Mouse (Mus musculus) ZHBTc4 (cell line): Measurements from ENCODE around the gene 6430628N08Rik.
A peak's percentile ranks its signal among the peaks of the same experiment; 100 is the strongest.

Experiments used
- DNase-seq: peaks from one replicate; pipeline ENCODE4 v3.0.0-alpha.2; 2011; ENCODE audit warnings: low read depth, low spot score

The 6430628N08Rik gene

DNA sequence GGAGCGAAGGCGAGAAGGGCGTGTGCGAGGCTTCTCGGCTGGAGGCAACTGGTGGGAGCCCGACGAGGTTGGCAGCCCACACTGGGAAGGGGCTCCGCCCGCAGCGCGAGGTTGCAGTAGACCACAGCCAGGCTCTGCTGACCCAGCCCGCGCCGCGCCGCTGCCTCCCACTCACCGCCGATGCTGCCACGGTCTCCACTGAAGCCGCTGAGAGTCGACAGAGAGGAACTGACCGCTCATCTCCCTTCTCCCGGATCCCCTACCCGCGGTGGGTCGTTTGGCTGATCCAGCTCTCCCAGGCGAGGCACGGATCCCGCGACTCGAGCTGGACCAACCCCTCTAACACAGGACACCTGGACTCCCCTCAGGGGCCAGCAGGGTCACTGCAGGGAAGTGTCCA is at the start of gene 6430628N08Rik:
Gene 6430628N08Rik, plus strand, starts transcription at position 113 of the 400 bp plus-strand sequence.
- no peak for DNase-seq

DNA sequence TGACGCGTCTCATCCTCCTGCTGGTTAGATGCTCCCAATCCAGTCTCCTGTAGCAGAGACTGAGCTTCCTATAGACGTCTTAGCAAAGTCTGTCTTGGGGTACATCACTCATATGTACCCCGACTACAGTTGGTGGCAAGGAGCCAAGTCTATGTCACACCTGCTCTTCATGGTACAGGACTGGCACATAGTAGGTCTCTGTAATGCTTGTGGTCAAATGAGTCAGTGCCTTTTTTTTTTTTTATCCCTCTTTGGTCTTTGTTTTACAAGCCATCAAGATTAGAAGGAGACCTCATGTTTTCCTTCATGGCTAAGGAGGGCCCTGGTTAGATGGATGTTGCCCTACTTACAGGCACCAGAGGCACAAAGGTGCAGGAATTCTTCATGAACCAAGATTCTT is 49.6 kb upstream of the 6430628N08Rik start:
- DNase-seq = no peak

DNA sequence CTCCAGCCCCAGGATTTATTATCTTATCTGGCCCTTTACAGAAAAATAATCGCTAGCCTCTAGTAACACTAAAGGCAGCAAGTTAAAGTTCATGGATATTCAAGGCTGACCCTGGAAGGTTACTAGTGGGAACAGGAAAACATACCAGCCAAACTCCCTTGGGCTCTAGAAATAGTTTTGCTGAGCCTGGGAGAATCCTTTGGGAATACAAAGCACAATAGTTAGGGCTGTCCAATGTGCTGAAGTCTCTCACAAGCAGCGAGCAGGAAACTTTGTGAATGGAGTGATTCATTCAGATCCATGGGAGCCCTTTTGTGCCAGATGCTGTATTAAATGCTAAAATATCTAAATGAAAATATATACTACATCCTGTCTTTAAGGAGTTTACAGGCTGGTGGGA is 43.8 kb upstream of the 6430628N08Rik start:
- no peak for DNase-seq

DNA sequence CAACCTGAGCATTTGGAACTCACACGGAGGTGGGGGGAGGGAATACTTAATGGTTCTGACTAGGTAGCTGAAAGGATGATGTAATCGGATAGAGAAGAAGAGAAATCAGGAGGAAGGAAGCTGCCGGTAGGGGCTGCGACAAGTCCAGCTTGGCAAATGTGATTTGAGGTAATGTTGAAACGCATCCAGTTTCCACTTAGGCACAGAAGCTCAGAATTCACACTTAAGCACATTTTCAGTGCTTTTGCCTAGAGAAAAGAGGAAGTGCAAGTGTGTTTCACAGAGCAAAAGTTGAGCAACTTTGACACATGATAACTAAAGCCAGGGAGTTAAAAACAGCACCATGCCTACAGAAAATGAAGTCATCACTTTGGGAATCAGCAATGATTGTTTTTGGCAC is 43.1 kb upstream of the 6430628N08Rik start:
- DNase-seq = no peak

DNA sequence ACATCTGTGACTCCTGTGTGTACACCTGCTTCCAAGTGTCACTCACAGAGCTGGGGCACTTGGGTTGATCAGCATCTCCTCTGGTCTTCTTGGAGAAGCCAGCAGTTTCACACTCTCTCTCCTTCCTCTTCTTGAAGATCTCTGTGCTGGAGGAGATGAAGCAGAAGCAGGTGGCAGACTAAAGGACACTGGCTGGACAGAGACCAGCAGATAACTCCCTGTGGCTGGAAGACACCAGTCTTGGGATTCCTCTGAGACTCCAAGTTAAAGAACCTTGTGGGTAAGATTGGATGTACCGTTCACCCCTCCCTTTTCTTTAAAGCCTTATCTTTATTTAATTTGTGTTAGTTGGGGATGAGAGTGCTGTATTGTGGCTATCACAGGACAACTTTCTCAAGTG is 42.4 kb upstream of the 6430628N08Rik start:
- DNase-seq = no peak

DNA sequence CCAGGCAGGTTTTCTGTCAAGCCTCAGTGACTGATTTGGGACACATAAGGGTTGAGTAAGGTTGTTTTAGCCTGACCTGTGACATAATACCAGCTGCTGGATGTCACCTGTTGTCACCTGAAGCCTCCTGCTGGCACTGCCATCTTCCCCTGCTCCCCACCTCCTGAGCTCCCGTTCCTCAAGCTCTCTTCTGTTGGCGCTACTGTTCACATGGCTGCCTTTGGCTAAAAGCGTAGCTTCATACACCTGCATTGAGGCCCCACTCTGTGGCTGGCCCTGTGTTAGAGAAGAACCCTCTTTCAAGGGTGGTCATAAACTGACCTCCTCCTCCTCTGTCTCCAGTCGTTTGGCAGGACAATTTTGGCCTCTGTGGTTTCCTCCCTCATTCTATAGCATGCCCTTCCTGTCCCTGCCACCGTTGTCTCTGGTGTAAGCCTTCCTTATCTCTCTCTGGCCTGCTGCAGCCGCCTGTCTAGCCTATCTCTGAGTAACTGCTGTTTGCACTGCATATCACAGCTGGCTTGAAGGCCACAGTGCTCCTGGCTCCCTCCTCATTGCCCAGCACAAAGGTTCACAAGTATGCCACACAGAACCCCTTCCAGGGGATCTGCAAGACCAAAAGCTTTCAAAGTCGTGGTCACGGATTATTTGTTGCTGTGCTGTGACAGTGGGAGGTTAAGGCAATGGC is 41.3 kb upstream of the 6430628N08Rik start:
- DNase-seq = no peak

DNA sequence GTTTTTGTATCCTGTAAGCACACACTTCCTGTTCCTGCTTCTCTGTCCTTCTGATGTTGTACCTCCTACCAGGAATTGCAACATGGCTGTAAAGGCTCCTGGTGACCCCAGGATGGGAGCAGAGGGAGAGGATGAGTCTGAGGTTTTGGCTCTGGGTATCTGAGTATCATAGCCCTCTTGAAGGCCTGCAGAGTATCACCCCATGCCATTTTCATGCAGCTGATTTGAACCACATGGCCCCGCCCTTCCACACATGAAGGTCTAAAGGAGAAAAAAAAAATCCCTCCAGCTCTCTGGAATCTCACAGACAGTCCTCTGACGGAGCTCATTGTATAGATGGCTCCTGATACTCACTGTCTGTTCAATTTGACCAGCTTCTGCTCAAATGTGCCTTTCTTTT is 40.4 kb upstream of the 6430628N08Rik start:
- no peak for DNase-seq

DNA sequence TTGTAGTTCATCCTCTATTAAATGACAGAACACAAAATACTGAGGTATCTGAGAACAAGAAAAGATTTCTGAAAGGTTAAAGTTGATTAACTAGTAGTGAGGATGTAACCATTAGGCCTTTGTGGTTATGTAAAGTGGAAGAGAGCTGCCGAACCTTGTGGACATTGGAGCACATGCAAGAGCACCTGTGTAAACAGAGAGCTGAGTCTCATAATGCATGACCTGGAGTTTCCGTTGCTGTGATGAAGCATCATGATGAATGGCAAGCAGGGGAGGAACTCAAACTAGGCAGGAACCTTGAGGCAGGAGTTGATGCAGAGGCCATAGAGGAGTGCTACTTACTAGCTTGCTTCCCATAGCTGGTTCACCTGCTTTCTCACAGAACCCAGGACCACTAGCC is 39.8 kb upstream of the 6430628N08Rik start:
- DNase-seq = no peak

DNA sequence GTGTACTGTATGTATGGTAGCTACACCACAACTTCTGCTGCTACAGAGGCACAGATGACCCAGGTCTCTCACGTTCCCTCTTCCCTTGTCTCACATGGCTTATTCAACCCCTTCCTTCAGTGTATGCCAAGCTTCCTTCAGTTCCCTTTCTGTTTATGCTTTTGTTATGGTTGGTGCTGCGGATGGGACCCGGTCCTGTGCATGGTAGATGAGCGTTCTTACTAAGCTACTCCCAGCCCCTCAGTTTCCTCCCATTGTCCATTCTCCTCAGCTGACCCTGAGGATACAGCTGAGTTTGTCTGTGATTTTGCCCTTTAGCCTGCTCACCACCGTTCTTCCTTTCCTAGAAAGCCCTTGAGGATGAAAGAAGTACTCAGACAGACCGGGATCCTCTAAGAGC is 38.9 kb upstream of the 6430628N08Rik start:
- DNase-seq = no peak

DNA sequence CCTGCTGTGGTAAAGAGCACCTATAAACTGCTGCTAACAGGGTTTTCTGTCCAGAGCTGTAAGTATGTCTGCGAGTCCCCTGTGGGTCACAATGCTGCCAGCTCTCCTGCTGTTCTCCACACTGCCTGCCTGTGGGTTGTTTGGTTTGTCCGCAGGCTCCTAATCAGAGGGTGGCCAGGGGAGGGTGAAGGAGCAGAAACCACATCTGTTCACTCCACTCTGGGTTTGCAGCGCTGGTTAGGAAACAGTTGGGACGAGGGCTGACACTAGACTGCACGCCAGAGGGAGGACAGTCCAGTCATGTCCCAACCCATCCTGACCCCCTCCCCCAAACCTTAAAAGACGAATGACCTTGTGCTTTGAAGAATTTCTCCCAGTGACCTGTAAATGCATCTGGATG is 35.4 kb upstream of the 6430628N08Rik start:
- no peak for DNase-seq

DNA sequence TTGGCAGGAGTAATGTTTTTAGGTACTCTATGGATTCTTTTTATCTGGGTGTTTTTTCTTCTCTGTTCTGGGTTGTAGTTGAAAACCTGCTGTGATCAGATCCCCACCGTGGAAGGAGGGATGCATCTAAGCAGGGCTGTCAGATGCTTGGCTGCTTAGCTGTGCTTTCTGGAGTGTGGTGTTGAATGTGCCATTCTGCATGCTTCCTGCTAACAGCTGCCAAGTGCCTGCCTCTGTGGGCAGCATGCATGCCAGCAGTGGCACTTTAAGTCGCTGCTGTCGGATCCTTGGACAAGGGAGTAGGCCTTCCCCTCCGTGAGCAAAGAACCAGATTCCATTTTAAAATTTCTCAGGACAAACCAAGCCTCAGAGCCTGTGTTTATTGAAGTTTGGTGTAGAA is 34.9 kb upstream of the 6430628N08Rik start:
- no peak for DNase-seq

DNA sequence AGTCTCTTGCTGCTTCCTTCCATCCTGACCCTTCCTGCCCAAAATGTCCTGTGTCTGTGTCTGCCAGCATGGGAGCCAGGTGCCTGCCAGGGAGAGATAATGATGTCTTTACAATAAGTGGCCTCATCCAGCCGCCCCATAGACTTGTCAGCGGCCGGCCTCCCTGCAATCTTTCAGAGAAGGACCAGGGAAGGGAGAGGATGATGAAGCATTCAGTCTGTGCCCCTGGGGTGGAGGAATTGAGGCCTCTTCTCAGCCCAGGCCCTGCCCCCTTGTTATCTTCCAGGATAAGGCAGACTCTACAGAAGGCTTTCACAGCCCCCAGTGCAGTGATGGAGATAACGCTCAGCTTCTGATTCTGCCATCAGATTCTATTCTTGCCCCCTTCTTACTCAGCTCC is 34.2 kb upstream of the 6430628N08Rik start:
- no peak for DNase-seq

DNA sequence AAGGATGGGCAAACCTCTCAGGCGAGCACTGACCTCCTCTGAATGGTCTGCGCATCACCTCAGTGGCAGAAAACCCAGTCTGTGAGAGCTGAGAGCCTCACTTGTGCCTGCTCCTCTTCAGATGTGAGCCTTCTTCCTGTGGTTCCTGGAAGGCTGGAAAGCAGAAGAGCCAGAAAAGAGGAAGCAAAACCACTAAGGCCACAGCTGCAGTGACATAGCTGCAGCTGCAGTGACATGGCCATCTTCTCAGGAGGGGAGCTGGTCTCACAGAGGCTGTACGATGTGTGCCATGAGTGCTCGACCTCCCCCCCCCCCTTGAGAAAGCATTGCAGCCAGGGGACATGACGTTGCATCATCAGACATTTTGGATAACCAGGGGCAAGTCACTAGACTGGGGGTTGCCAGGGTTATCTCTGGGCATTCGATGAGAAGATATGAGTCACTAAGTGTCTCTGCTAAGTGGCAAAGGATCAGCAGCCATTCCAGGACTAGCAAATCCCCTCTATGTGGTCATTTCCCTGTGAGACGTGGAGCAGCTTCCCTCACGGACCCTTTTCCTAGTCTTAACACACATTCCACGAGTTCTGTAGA is 33.1 kb upstream of the 6430628N08Rik start:
- DNase-seq = no peak

DNA sequence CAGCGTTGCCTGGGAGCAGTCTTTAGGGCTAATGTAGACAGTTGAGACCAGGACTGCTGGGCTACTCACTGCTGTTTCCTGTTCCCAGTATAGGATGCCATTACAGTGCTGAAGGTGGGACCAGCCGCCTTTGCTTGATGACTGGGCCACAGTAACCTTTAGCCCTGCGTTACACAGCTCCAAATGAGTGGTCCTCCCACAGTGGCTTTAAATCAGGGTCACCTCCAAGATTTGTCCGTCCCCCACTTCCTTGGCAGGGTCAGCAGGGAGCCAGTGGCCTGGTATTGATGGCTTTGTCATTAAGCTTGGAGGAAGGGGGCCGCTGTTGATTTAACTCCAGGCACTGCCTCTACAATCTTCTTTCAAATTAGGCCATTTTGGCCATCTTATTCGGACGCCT is 27.1 kb upstream of the 6430628N08Rik start:
- no peak for DNase-seq

DNA sequence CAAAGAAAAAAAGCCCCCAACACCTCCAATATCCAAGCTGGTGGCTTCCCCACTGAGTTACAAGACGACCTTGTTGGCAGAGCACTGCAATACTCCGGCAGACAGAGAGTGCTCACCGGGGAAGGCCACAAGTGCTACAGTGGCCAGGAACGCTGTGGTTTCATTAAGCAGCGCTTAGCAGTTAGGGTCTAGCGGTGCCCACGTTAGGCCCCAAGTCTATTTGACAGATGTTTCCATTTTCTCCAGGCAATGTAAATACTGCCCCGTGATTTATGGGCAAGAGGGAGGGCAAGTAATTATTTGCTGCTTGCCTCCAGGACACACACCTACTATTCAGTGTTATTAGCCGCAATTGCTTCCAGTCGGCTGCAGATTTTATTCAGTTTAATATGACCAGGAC is 26.6 kb upstream of the 6430628N08Rik start:
- no peak for DNase-seq

DNA sequence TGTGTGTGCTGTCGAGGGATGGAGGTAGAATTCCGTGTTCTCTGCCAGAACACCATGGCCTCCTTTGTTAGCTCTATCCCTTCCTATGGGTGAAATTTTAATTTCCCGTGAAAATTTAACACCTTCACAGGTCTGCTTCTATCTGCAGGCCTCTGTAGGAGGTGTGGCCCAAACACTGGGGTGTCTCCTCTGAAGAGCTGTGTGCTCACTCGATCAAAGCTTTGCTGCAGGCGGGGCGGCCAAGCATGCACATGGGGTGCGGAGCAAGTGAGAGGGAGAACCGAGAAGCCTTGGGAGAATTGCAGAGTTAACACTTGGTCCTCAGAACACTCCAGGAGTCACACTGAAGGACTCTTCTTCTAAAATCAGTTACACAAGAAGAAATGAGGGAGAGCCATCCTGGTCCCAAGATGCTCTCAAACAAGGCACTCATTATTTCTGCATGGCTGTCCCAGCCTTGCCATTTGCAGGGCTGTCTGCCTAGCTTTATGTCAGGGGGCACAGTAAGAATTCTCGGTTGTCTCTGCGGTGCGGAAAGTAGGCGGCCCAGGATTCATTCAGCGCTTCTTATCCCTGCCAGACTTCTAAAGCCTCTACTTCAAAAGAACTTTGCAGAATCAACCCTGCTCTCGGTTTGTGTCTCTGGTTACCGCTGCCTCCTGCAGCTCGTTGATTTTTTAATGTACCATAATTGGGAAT is 20.8 kb upstream of the 6430628N08Rik start:
- no peak for DNase-seq

DNA sequence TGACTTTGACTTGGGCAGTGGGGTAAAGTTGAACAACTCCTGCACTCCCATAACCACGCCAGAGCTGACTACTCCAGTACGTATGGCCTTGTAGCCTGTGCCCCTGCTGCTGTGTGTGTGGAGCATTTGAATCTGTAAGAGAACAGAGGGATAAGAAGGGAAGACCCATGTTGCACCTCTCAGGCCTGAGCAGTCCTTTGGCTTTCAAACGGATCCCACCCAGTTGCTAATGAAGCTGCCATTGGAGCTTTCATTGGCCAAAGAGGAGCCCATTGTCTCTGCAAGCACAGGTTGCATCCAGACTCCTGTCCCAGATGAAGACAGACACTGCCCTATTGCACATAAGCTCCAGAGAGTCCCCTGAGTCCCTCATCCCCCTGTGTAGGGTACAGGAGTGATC is 17.2 kb upstream of the 6430628N08Rik start:
- DNase-seq = peak; percentile 74

DNA sequence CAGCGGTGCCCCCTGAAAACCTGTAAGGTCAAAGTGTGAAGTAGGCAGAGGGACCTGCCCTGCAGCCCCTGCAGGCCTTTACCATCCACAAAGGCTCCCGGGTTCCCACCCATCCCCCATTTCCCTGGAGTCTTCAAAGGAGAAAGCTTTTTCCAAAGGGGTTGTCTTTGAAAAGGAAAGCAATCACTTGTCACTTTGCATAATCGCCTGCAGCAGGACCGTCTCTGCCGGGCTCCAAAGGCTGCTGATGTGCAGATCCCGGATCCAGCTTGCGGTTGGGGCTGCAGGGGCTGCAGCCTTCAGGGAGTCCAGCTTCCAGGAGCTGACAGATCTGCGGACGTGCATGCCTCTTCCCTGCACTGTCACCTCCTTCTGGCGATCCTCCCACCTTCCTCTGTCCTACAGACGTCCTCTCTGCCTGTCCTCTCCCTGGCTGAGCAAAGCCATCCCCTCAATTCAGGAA is 12.2 kb upstream of the 6430628N08Rik start:
- peak; percentile 88 for DNase-seq

DNA sequence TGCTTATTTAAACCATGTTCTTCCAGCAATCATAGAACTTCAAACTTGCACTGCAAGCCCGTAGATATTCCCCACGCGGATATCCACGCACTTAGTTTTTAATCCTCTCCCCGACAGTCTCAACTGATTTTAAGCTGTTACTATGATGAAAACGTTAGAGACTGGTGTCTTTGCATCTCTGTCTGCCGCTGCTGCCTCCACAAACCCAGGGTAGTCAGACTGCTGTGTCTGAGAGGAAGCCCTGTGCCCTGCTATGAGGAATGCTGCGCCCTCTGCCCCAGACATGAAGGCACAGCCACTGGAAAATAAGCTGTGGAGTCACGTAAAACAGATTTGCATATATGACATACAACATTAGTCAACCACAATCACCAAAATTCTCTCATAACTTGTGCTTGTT is 11.6 kb upstream of the 6430628N08Rik start:
- DNase-seq = no peak

DNA sequence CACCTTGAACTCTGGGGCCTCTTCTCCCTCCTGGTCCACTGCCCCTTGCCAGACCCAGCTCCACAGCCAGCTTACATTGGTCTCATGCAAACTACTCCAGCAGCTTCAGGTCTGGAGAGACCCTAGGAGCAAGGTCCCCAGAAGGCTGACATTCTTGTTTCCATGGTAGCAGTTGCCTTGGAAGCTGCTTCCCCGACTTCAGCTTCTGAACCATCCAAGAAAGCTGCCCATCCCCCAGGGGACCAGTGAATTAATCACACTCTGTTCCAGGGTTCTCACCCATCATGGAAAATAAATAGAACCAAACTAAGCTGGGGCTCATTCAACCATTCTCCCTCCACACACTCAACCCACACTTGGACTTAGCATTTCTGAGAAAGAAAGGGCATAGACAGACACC is 9.3 kb upstream of the 6430628N08Rik start:
- no peak for DNase-seq

DNA sequence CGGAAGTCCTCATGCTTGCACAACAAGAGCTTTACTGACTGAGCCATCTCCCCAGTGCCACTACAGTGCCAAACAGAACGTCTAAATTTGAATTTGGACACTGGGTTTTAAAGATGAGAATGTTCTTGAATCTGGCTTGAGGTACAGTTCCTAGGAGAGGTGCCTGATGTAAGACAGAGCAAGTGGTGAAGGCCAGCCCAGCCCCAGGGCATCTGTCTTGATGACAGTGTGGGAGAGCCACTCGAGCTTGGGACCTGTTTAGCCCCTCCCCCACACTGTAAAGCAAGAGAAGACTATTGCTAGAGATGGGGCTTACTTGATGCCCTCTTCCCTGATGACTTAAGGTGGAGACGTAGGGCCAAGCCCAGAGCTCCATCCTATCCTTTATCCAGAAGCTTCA is 8.3 kb upstream of the 6430628N08Rik start:
- DNase-seq = no peak

DNA sequence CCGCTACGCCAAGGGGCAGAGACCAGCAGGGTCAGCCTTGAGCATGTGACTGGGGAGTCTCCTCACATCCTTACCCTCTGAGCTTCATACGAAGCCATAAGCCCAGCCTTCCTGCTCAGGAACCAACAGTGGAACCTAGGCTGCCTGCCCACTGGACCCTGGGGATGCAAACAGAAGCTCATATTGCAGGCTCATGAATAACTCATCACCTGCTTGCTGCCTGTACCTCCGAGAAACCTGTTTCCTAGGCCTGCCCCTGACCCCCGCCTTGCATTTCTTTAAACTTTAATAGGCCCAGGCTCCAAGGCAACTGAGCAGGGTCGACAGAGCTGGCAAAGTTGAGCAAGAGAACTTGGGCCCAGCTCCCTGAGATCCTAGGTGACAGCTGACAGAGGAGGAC is 6.4 kb upstream of the 6430628N08Rik start, which contains the start of gene Kncn:
Gene Kncn, plus strand, starts transcription at position 379 of the 400 bp plus-strand sequence.
- no peak for DNase-seq

DNA sequence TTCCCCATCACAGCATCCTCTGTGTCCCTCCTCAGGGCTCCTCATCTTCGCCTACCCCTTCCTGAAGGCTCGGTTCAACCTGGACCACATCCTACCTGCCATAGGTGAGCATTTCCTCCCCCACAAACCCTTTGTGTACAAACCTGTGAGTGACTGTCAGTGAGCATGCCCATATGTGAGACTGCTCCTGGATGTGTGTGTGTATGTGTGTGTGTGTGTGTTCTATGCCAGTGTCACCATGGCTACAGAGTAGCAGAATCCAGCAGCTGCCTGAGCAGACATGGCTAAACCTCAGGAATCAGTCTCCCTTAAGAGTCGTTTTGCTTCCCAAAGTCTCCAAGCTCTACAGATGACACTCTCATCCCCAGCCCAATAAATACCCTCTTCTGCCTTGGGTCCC is 4.6 kb upstream of the 6430628N08Rik start:
- DNase-seq = no peak
